Mouse (Mus musculus): ENCODE data around the gene Ank2.

DNA sequence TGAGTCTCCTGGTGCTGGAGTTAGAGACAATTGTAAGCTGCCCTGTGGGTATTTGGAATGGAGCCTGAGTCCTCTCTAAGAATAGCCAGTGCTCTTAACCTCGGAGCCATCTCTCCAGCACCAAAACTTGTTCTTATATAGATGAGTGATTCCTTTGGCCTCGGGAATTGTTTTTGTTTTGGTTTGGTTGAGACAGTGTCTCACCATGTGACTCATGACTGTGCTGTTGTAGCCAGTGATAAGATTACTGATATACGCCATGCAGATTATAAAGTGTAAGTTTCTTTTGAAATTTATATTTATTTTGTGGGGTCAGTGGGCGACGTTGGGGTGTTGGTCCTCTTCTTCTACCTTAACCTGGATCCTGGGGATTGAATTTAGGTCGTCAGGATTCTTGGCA lies 21.1 kb upstream of the Ank2 start:
- no peak for TF ChIP-seq GATA1 (IDR thresholded peaks at IDR 0.05; ENCODE audit: borderline replicate concordance, low read length)
- TF ChIP-seq FLI1 (IDR thresholded peaks at IDR 0.05; ENCODE audit: low read length): no peak
